Mouse (Mus musculus): Measurements from ENCODE around the gene Ntm. TPM values are rescaled to one million over a fixed set of nuclear protein-coding genes. Genes with fewer than 3 reads are reported as not detected.

Ntm gene
- polyA plus RNA-seq, 1 experiment from 2014 or later = 134 TPM

- Histone ChIP-seq H3K4me1 (replicated peaks; ENCODE audit: control insufficient read depth, insufficient read depth, low read length) (peaks cover 9% of the 10 kb centered on the region; the same call in 1 of the 2 replicates), H3K4me2 (ENCODE audit: low read length) (no peak overlapping the region), H3K4me3 (replicated peaks; ENCODE audit: low read length) (no peak overlapping the region), H3K36me3 (ENCODE audit: control insufficient read depth, insufficient read depth) (no peaks in the 10 kb centered on the region), H3K9ac (replicated peaks; ENCODE audit: low read depth, low read length) (no peak overlapping the region), H3K9me3 (ENCODE audit: control insufficient read depth, low read length) (no peaks in the 10 kb centered on the region), H3K27me3 (replicated peaks; ENCODE audit: control insufficient read depth, insufficient read depth, low read length) (no peaks in the 10 kb centered on the region), H3K27ac (ENCODE audit: low read length) (no peak overlapping the region)
- ATAC-seq = no peak
- 85% methylated on average over 6 of the region's 6 CpGs for WGBS
Measured at GRCm38 (mm10) chr9:29531147-29531917, 431.6 kb downstream of the Ntm start.

GRCm38 (mm10) chr9:29524109-29524508 lies 438.8 kb downstream of the Ntm start:
- Histone ChIP-seq H3K27ac (ENCODE audit: low read length) (no peak overlapping the region), H3K36me3 (ENCODE audit: control insufficient read depth, insufficient read depth) (no peaks in the 10 kb centered on the region), H3K9ac (replicated peaks; ENCODE audit: low read depth, low read length) (no peak overlapping the region), H3K4me2 (ENCODE audit: low read length) (no peak overlapping the region), H3K27me3 (replicated peaks; ENCODE audit: control insufficient read depth, insufficient read depth, low read length) (no peaks in the 10 kb centered on the region), H3K4me1 (replicated peaks; ENCODE audit: control insufficient read depth, insufficient read depth, low read length) (no peaks in the 10 kb centered on the region), H3K9me3 (ENCODE audit: control insufficient read depth, low read length) (peaks cover 2% of the 10 kb centered on the region; the same call in 1 of the 2 replicates), H3K4me3 (replicated peaks; ENCODE audit: low read length) (no peak overlapping the region)
- WGBS = 78% methylated on average over 1 of the region's 1 CpGs
- ATAC-seq = no peak

- Histone ChIP-seq H3K4me3 (replicated peaks; ENCODE audit: low read length) (no peak overlapping the region), H3K4me1 (replicated peaks; ENCODE audit: control insufficient read depth, insufficient read depth, low read length) (no peaks in the 10 kb centered on the region), H3K4me2 (ENCODE audit: low read length) (no peak overlapping the region), H3K9me3 (ENCODE audit: control insufficient read depth, low read length) (peaks cover 2% of the 10 kb centered on the region; the same call in 1 of the 2 replicates), H3K9ac (replicated peaks; ENCODE audit: low read depth, low read length) (no peak overlapping the region), H3K36me3 (ENCODE audit: control insufficient read depth, insufficient read depth) (no peaks in the 10 kb centered on the region), H3K27ac (ENCODE audit: low read length) (no peak overlapping the region), H3K27me3 (replicated peaks; ENCODE audit: control insufficient read depth, insufficient read depth, low read length) (no peaks in the 10 kb centered on the region)
- WGBS = 68% methylated on average over 3 of the region's 3 CpGs
- ATAC-seq = peak; percentile 75
Measured at GRCm38 (mm10) chr9:29523221-29523620, 439.7 kb downstream of the Ntm start.

GRCm38 (mm10) chr9:29519181-29519580 lies 443.8 kb downstream of the Ntm start:
- H3K9me3 ChIP-seq (ENCODE audit: control insufficient read depth, low read length) = no peaks in the 10 kb centered on the region
- H3K4me2 ChIP-seq (ENCODE audit: low read length) = no peak overlapping the region
- ATAC-seq = no peak
- no peak overlapping the region for H3K4me3 ChIP-seq (replicated peaks; ENCODE audit: low read length)
- peaks cover 7% of the 10 kb centered on the region for H3K4me1 ChIP-seq (replicated peaks; ENCODE audit: control insufficient read depth, insufficient read depth, low read length)
- H3K9ac ChIP-seq (replicated peaks; ENCODE audit: low read depth, low read length) = no peak overlapping the region
- H3K27me3 ChIP-seq (replicated peaks; ENCODE audit: control insufficient read depth, insufficient read depth, low read length) = no peaks in the 10 kb centered on the region
- WGBS = 51% methylated on average over 2 of the region's 2 CpGs
- H3K27ac ChIP-seq (ENCODE audit: low read length) = no peak overlapping the region
- H3K36me3 ChIP-seq (ENCODE audit: control insufficient read depth, insufficient read depth) = no peaks in the 10 kb centered on the region

- Histone ChIP-seq H3K27ac (ENCODE audit: low read length) (no peak overlapping the region), H3K9me3 (ENCODE audit: control insufficient read depth, low read length) (no peaks in the 10 kb centered on the region), H3K4me1 (replicated peaks; ENCODE audit: control insufficient read depth, insufficient read depth, low read length) (peaks cover 8% of the 10 kb centered on the region), H3K36me3 (ENCODE audit: control insufficient read depth, insufficient read depth) (no peaks in the 10 kb centered on the region), H3K9ac (replicated peaks; ENCODE audit: low read depth, low read length) (no peak overlapping the region), H3K4me3 (replicated peaks; ENCODE audit: low read length) (no peak overlapping the region), H3K4me2 (ENCODE audit: low read length) (no peak overlapping the region), H3K27me3 (replicated peaks; ENCODE audit: control insufficient read depth, insufficient read depth, low read length) (no peaks in the 10 kb centered on the region)
- no peak for ATAC-seq
- WGBS = 49% methylated on average over 2 of the region's 2 CpGs
Measured at GRCm38 (mm10) chr9:29516688-29517087, 446.3 kb downstream of the Ntm start.

GRCm38 (mm10) chr9:29514588-29515356 lies 448.2 kb downstream of the Ntm start:
- Histone ChIP-seq H3K4me2 (ENCODE audit: low read length) (peak overlapping the region; percentile 25), H3K27me3 (replicated peaks; ENCODE audit: control insufficient read depth, insufficient read depth, low read length) (no peaks in the 10 kb centered on the region), H3K27ac (ENCODE audit: low read length) (peak overlapping the region; percentile 44; the same call in 1 of the 2 replicates), H3K4me3 (replicated peaks; ENCODE audit: low read length) (no peak overlapping the region), H3K9ac (replicated peaks; ENCODE audit: low read depth, low read length) (no peak overlapping the region), H3K4me1 (replicated peaks; ENCODE audit: control insufficient read depth, insufficient read depth, low read length) (peaks cover 8% of the 10 kb centered on the region), H3K36me3 (ENCODE audit: control insufficient read depth, insufficient read depth) (no peaks in the 10 kb centered on the region), H3K9me3 (ENCODE audit: control insufficient read depth, low read length) (no peaks in the 10 kb centered on the region)
- 21% methylated on average over 17 of the region's 17 CpGs for WGBS
- ATAC-seq = peak; percentile 87

GRCm38 (mm10) chr9:29496002-29496401 lies 466.9 kb downstream of the Ntm start:
- no peak overlapping the region for H3K4me2 ChIP-seq (ENCODE audit: low read length)
- H3K9ac ChIP-seq (replicated peaks; ENCODE audit: low read depth, low read length) = no peak overlapping the region
- no peaks in the 10 kb centered on the region for H3K27me3 ChIP-seq (replicated peaks; ENCODE audit: control insufficient read depth, insufficient read depth, low read length)
- H3K4me3 ChIP-seq (replicated peaks; ENCODE audit: low read length) = no peak overlapping the region
- H3K4me1 ChIP-seq (replicated peaks; ENCODE audit: control insufficient read depth, insufficient read depth, low read length) = no peaks in the 10 kb centered on the region
- 16% methylated on average over 2 of the region's 2 CpGs for WGBS
- no peaks in the 10 kb centered on the region for H3K9me3 ChIP-seq (ENCODE audit: control insufficient read depth, low read length)
- H3K27ac ChIP-seq (ENCODE audit: low read length) = no peak overlapping the region
- no peak for ATAC-seq
- no peaks in the 10 kb centered on the region for H3K36me3 ChIP-seq (ENCODE audit: control insufficient read depth, insufficient read depth)

- WGBS = 96% methylated on average over 2 of the region's 2 CpGs
Measured at GRCm38 (mm10) chr9:29482272-29482671, 480.7 kb downstream of the Ntm start.

GRCm38 (mm10) chr9:29479051-29479450 lies 483.9 kb downstream of the Ntm start:
- ATAC-seq = no peak
- H3K27me3 ChIP-seq (replicated peaks; ENCODE audit: control insufficient read depth, insufficient read depth, low read length) = no peaks in the 10 kb centered on the region
- H3K27ac ChIP-seq (ENCODE audit: low read length) = no peak overlapping the region
- H3K4me3 ChIP-seq (replicated peaks; ENCODE audit: low read length) = no peak overlapping the region
- no peaks in the 10 kb centered on the region for H3K9me3 ChIP-seq (ENCODE audit: control insufficient read depth, low read length)
- H3K4me2 ChIP-seq (ENCODE audit: low read length) = no peak overlapping the region
- H3K9ac ChIP-seq (replicated peaks; ENCODE audit: low read depth, low read length) = no peak overlapping the region
- no peaks in the 10 kb centered on the region for H3K4me1 ChIP-seq (replicated peaks; ENCODE audit: control insufficient read depth, insufficient read depth, low read length)
- H3K36me3 ChIP-seq (ENCODE audit: control insufficient read depth, insufficient read depth) = no peaks in the 10 kb centered on the region
- WGBS = 47% methylated on average over 10 of the region's 10 CpGs

More at GRCm38 (mm10) chr9:29482272-29482671, 480.7 kb downstream of the Ntm start:
- no peaks in the 10 kb centered on the region for H3K27me3 ChIP-seq (replicated peaks; ENCODE audit: control insufficient read depth, insufficient read depth, low read length)
- no peak overlapping the region for H3K27ac ChIP-seq (ENCODE audit: low read length)
- no peak overlapping the region for H3K9ac ChIP-seq (replicated peaks; ENCODE audit: low read depth, low read length)
- no peaks in the 10 kb centered on the region for H3K36me3 ChIP-seq (ENCODE audit: control insufficient read depth, insufficient read depth)
- no peak overlapping the region for H3K4me3 ChIP-seq (replicated peaks; ENCODE audit: low read length)
- H3K4me1 ChIP-seq (replicated peaks; ENCODE audit: control insufficient read depth, insufficient read depth, low read length) = no peaks in the 10 kb centered on the region
- ATAC-seq = no peak
- no peak overlapping the region for H3K4me2 ChIP-seq (ENCODE audit: low read length)
- no peaks in the 10 kb centered on the region for H3K9me3 ChIP-seq (ENCODE audit: control insufficient read depth, low read length)
